Mouse (Mus musculus) lung, embryonic 15.5 days (tissue): ENCODE results near the gene H6pd. TPM values are rescaled to one million over a fixed set of nuclear protein-coding genes. Genes with fewer than 3 reads are reported as not detected.

Experiments used
- ATAC-seq: fragments of 200-750 bp; cut with Nextera tagmentation; 2 replicates; pipeline ENCODE4 v1.8.0; 2017; ENCODE audit warnings: moderate number of reproducible peaks, borderline replicate concordance; ENCODE audit not compliant: low FRiP score, low TSS enrichment; ENCODE audit errors: extremely low read depth
- H3K27ac ChIP-seq: fragments of 300-500 bp; sonication (generic); 2 replicates; pipeline ENCODE4 v1.5.1; 2015; ENCODE audit warnings: moderate library complexity, mild to moderate bottlenecking, inconsistent platforms
- H3K27me3 ChIP-seq: fragments of 300-500 bp; sonication (generic); 2 replicates; pipeline ENCODE4 v1.6.1; 2015; ENCODE audit warnings: inconsistent platforms
- H3K36me3 ChIP-seq: fragments of 300-500 bp; sonication (generic); 2 replicates; pipeline ENCODE4 v1.6.1; 2015; ENCODE audit warnings: inconsistent platforms
- H3K4me1 ChIP-seq: fragments of 300-500 bp; sonication (generic); 2 replicates; pipeline ENCODE4 v1.6.1; 2015; ENCODE audit warnings: inconsistent platforms
- H3K4me2 ChIP-seq: fragments of 300-500 bp; sonication (generic); 2 replicates; pipeline ENCODE4 v1.6.1; 2015; ENCODE audit warnings: inconsistent platforms, mild to moderate bottlenecking, moderate library complexity
- H3K4me3 ChIP-seq: fragments of 300-500 bp; sonication (generic); 2 replicates; pipeline ENCODE4 v1.5.1; 2015; ENCODE audit warnings: mild to moderate bottlenecking, inconsistent platforms
- H3K9ac ChIP-seq: fragments of 300-500 bp; sonication (generic); 2 replicates; pipeline ENCODE4 v1.6.1; 2015; ENCODE audit warnings: inconsistent platforms
- H3K9me3 ChIP-seq: fragments of 300-500 bp; sonication (generic); 2 replicates; pipeline ENCODE4 v1.6.1; 2016; ENCODE audit warnings: inconsistent platforms
- WGBS: fragments of 180-500 bp; shearing (Covaris S2); methylation state at CpG from one replicate; pipeline ENCODE4 v1.1.7; 2015; 5-methylcytosine and 5-hydroxymethylcytosine counted together
- polyA plus RNA-seq: library from polyadenylated mRNA; unstranded; fragments of >200 nt; fragmentation: Nextera tagmentation; extraction: Ambion mirVana; gene quantifications from 2 replicates; pipeline ENCODE4 v1.2.1, GENCODE M21; 2015

H6pd gene
- polyA plus RNA-seq, 1 experiment from 2014 or later = 29.3 TPM

- H3K9me3 ChIP-seq = no peaks in the 10 kb centered on the region
- H3K27ac ChIP-seq = no peak overlapping the region
- 82% methylated on average over 7 of the region's 7 CpGs for WGBS
- H3K9ac ChIP-seq = no peak overlapping the region
- ATAC-seq = no peak
- H3K4me2 ChIP-seq = no peak overlapping the region
- H3K27me3 ChIP-seq = no peaks in the 10 kb centered on the region
- 0 out of 2 replicates have a peak, but pooled peaks cover 6% of the 10 kb centered on the region for H3K36me3 ChIP-seq
- peaks cover 53% of the 10 kb centered on the region for H3K4me1 ChIP-seq
- H3K4me3 ChIP-seq = no peak overlapping the region
Measured at GRCm38 (mm10) chr4:149995911-149996310, 12.9 kb downstream of the H6pd start.

GRCm38 (mm10) chr4:149994218-149994617 lies 14.6 kb downstream of the H6pd start:
- H3K4me1 ChIP-seq = peaks cover 53% of the 10 kb centered on the region
- no peaks in the 10 kb centered on the region for H3K27me3 ChIP-seq

GRCm38 (mm10) chr4:149992670-149993032 lies 16.2 kb downstream of the H6pd start:
- 71% methylated on average over 8 of the region's 8 CpGs for WGBS
- Histone ChIP-seq H3K27ac (no peak overlapping the region), H3K27me3 (no peaks in the 10 kb centered on the region), H3K4me1 (peaks cover 59% of the 10 kb centered on the region), H3K4me3 (no peak overlapping the region), H3K4me2 (no peak overlapping the region), H3K9ac (no peak overlapping the region), H3K36me3 (0 out of 2 replicates have a peak, but pooled peaks cover 6% of the 10 kb centered on the region), H3K9me3 (no peaks in the 10 kb centered on the region)
- no peak for ATAC-seq

More at GRCm38 (mm10) chr4:149994218-149994617, 14.6 kb downstream of the H6pd start:
- no peak for ATAC-seq
- WGBS = 89% methylated on average over 10 of the region's 10 CpGs
- no peak overlapping the region for H3K27ac ChIP-seq
- no peak overlapping the region for H3K9ac ChIP-seq
- no peak overlapping the region for H3K4me3 ChIP-seq
- H3K36me3 ChIP-seq = 0 out of 2 replicates have a peak, but pooled peaks cover 6% of the 10 kb centered on the region
- no peaks in the 10 kb centered on the region for H3K9me3 ChIP-seq
- H3K4me2 ChIP-seq = no peak overlapping the region

- WGBS = 81% methylated on average over 13 of the region's 13 CpGs
- H3K4me3 ChIP-seq = no peak overlapping the region
- H3K27me3 ChIP-seq = no peaks in the 10 kb centered on the region
- H3K27ac ChIP-seq = no peak overlapping the region
- peaks cover 56% of the 10 kb centered on the region for H3K4me1 ChIP-seq
- H3K4me2 ChIP-seq = no peak overlapping the region
- H3K36me3 ChIP-seq = 0 out of 2 replicates have a peak, but pooled peaks cover 6% of the 10 kb centered on the region
- no peaks in the 10 kb centered on the region for H3K9me3 ChIP-seq
- H3K9ac ChIP-seq = no peak overlapping the region
- no peak for ATAC-seq
Measured at GRCm38 (mm10) chr4:149991755-149992669, 16.8 kb downstream of the H6pd start.

GRCm38 (mm10) chr4:149990954-149991633 lies 17.7 kb downstream of the H6pd start:
- 0 out of 2 replicates have a peak, but pooled peaks cover 6% of the 10 kb centered on the region for H3K36me3 ChIP-seq
- 30% methylated on average over 9 of the region's 9 CpGs for WGBS
- H3K4me1 ChIP-seq = peaks cover 47% of the 10 kb centered on the region
- ATAC-seq = 0 out of 2 replicates have a peak, but pooled peaks have one; percentile 5
- H3K4me3 ChIP-seq = no peak overlapping the region
- H3K27ac ChIP-seq = peak overlapping the region; percentile 3
- H3K4me2 ChIP-seq = no peak overlapping the region
- no peak overlapping the region for H3K9ac ChIP-seq
- no peaks in the 10 kb centered on the region for H3K27me3 ChIP-seq
- H3K9me3 ChIP-seq = no peaks in the 10 kb centered on the region

GRCm38 (mm10) chr4:149990212-149990953 lies 18.4 kb downstream of the H6pd start:
- 27% methylated on average over 8 of the region's 8 CpGs for WGBS
- no peak overlapping the region for H3K4me3 ChIP-seq
- 0 out of 2 replicates have a peak, but pooled peaks cover 6% of the 10 kb centered on the region for H3K36me3 ChIP-seq
- peak overlapping the region; percentile 3 for H3K27ac ChIP-seq
- no peaks in the 10 kb centered on the region for H3K27me3 ChIP-seq
- H3K9me3 ChIP-seq = no peaks in the 10 kb centered on the region
- H3K4me1 ChIP-seq = peaks cover 44% of the 10 kb centered on the region
- H3K9ac ChIP-seq = no peak overlapping the region
- no peak overlapping the region for H3K4me2 ChIP-seq
- peak; percentile 29; the same call in 1 of the 2 replicates for ATAC-seq

- peaks cover 44% of the 10 kb centered on the region for H3K4me1 ChIP-seq
- WGBS = 3% methylated on average over 21 of the region's 21 CpGs
- H3K4me3 ChIP-seq = peak overlapping the region; percentile 9
- H3K27ac ChIP-seq = no peak overlapping the region
- peaks cover 6% of the 10 kb centered on the region; the same call in 1 of the 2 replicates for H3K36me3 ChIP-seq
- no peaks in the 10 kb centered on the region for H3K9me3 ChIP-seq
- no peak overlapping the region for H3K9ac ChIP-seq
- H3K4me2 ChIP-seq = peak overlapping the region; percentile 52
- peak; percentile 83 for ATAC-seq
- H3K27me3 ChIP-seq = no peaks in the 10 kb centered on the region
Measured at GRCm38 (mm10) chr4:149988931-149989556, 19.8 kb downstream of the H6pd start.

- WGBS = 86% methylated on average over 6 of the region's 6 CpGs
- no peak overlapping the region for H3K4me3 ChIP-seq
- peaks cover 44% of the 10 kb centered on the region for H3K4me1 ChIP-seq
- no peak for ATAC-seq
- H3K27ac ChIP-seq = no peak overlapping the region
- H3K36me3 ChIP-seq = peaks cover 6% of the 10 kb centered on the region; the same call in 1 of the 2 replicates
- H3K9ac ChIP-seq = no peak overlapping the region
- no peaks in the 10 kb centered on the region for H3K27me3 ChIP-seq
- peak overlapping the region; percentile 52; the same call in 1 of the 2 replicates for H3K4me2 ChIP-seq
- no peaks in the 10 kb centered on the region for H3K9me3 ChIP-seq
Measured at GRCm38 (mm10) chr4:149988301-149988700, 20.5 kb downstream of the H6pd start.

- Histone ChIP-seq H3K4me1 (peaks cover 35% of the 10 kb centered on the region), H3K4me3 (no peak overlapping the region), H3K27me3 (no peaks in the 10 kb centered on the region), H3K4me2 (no peak overlapping the region), H3K36me3 (peaks cover 12% of the 10 kb centered on the region), H3K9me3 (no peaks in the 10 kb centered on the region), H3K9ac (no peak overlapping the region), H3K27ac (no peak overlapping the region)
- 75% methylated on average over 10 of the region's 10 CpGs for WGBS
- ATAC-seq = no peak
Measured at GRCm38 (mm10) chr4:149986671-149987417, 22.0 kb downstream of the H6pd start.

GRCm38 (mm10) chr4:149983921-149984645 lies 24.7 kb downstream of the H6pd start:
- Histone ChIP-seq H3K9ac (no peak overlapping the region), H3K36me3 (peaks cover 24% of the 10 kb centered on the region), H3K27me3 (no peaks in the 10 kb centered on the region), H3K4me3 (no peak overlapping the region), H3K4me2 (no peak overlapping the region), H3K27ac (no peak overlapping the region), H3K9me3 (no peaks in the 10 kb centered on the region), H3K4me1 (peaks cover 15% of the 10 kb centered on the region)
- no peak for ATAC-seq
- WGBS = 88% methylated on average over 23 of the region's 23 CpGs
